Mouse (Mus musculus) spleen, adult 18-20 months (tissue): ENCODE data around the gene Unc13b.

Experiments used
- DNase-seq, 2 experiments: peaks; one replicate each; pipeline ENCODE4 v3.0.0; 2022; ENCODE audit warnings: mixed read lengths in 2 of 2

Gene Unc13b

DNA sequence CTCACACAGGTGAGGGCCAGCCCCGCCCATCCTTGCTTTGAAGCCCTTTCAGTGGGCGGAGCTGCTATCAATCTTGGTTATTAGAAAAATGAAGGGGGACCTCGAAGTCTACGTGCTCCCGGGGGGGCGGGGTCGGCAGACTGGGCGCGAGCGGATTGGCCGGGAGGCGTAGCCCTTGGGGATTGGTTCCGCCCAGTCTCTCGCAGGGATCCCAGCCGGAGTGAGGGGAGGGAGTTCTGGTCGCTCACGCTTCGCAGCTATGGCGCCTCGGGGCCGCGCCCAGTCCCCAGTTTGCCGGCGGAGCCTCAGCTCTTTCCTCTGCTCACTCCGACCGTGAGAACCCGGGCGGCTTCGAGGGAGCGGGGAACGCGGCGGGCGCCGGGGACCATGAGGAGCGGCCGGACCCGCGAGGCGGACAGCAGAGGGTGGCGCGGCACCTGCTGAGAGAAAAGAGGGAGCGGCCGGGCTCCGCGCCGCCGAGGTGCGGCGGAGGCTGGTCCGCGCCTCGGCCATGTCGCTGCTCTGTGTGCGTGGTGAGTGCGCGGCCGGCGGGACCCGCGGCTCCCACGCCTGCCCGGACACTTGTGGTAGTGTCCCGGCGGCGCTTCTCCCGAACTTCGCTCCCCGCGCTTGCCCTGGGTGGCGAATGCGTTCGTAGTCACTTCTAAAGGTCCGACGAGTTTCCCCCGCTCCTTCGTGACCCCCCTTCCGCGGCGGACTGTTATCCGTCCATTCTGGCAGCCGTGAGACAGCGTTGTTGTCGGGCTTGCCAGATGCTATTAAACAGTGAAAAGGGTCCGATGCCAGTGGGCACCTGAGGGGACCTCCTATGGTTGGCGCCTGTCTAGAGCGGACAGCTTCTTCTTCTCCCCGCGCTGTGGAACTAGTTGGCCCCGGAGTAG, at the start of gene Unc13b:
Gene Unc13b, plus strand, starts transcription at position 201 of the 902 bp plus-strand sequence.
- peak; percentile 79 to 83 for DNase-seq

DNA sequence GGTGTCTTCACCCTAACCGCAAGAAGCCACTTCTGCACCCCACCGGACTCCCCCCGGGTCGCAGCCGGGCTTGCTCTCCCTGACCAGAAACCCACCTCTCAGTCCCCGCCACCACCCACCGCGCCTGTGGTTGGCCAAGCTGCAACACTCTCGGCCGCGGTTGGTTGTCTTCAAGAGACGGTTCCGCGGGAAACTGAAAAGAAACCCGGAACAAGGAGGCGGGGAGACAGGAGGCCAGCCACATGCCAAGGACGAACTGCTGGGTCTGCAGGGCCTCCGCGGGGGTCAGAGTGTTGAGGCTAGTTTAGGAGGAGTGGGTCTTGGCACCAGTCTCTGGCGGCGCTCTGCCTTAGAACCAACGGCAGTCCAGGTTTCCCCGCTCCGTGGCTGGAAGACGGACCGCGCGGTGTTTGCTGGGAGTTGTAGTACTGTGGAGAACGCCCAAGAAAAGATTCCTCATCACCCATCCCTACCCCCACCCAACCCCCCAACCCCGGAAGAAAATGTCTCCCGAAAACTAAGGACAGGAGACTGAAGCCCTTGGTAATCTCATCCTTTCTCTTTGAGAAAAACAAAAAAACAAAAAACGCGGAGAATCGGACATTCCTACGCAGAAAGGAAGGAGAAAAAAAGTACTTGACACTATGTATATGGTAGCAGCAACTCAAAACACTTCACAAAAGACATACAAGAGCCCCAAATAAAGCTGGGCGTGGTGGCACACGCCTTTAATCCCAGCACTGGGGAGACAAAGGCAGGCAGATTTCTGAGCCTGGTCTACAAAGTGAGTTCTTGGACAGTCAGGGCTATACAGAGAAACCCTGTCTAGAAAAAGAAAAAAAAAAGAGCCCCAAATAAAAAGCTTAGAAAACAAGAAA, 48.4 kb upstream of the Unc13b start, which contains the start of gene Fancg:
Gene Fancg, minus strand, starts transcription at position 346 of the 878 bp plus-strand sequence.
- peak; percentile 70 to 82 for DNase-seq

DNA sequence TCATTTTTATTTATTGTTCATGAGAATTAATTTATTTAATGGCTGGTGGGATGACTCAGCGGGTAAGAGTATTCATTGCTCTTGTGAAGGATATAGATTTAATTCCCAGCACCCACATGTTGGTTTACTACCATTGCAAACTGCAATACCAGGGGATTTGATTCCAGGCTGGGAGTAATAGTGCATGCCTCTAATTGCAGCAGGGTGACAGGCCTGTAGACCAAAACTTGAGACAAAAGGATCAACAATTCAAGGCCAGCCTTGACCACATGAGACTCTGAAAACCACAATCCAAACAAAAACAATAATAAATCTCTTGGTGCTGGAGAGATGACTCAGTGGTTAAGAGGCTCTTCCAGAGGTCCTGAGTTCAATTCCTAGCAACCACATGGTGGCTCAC, 46.7 kb upstream of the Unc13b start:
- no peak for DNase-seq

DNA sequence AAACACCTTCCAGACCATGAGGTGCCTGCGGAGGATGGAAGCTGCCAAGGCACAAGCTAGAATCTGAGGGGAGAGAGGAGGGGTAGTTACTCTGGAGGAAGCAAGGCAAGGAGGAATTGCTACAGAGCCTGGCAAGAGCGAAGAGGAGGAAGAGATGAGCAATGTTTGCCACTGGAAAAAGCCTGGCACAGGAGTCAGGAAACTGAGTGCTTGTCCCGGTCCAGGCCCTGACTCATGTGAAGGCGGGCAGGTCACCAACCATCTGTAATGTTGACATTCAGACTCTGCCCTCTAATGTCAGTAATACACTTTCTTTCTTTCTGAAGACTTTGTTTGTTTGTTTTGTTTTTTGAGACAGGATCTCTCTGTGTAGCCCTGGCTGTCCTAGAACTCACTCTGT, 40.6 kb upstream of the Unc13b start:
- DNase-seq = no peak

DNA sequence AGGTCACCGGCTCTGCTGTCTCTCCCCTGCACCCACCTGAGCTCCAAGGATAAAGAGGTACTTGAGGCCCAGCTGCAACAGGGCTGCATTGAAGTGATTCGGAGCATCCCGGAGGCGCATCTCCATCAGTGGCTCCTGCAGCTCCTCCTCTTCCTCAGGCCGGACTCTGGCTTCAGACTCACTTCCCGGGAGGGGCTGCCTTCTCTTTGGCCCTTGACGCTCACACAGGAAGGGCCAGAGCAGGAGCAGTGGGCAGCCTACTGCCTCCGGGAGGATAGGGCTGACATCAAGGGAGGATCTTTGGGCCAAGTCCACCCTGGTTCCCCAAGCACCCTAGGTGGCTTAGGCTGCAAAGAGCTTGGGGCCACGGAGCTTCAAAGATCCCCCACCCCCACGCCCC, 39.6 kb upstream of the Unc13b start:
- no peak for DNase-seq

DNA sequence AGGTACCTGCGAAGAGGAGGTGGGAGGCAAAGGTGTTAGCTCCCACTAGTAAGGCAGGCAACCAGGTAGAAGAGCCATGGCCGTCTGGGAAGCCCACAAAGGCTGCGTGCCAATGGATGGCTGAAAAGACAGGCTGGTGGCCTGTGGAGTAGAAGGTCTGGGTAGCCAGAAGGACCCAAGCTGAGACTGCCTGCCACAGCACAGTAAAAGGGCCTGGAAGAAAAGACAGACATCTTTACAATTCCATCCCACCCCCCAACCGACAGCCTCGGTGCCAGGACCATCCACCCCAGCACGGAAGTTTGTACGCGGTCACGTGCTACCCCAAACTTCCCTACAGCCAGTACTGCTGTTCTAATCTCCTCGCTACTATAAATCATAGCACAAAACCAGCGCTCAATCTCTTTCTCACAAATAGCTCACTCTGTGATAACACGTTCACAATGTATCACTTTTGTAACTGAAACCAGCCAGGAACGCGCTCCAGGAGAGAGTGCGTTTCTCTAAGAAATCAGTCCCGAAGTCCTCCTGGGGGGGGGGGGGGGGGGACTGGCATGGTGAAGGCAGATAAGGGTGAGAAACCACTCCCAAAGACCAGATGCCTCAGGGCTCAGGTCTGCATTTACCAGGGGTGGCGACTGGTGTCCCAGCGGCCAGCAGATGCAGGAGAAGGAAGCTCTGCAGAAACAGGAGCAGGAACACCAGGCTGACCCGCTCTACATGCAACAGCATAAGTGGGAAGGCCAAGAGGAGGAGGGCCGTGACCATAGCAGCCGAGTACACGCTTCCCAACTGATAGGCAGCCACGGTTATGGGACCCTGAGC, 38.9 kb upstream of the Unc13b start:
- DNase-seq = no peak

DNA sequence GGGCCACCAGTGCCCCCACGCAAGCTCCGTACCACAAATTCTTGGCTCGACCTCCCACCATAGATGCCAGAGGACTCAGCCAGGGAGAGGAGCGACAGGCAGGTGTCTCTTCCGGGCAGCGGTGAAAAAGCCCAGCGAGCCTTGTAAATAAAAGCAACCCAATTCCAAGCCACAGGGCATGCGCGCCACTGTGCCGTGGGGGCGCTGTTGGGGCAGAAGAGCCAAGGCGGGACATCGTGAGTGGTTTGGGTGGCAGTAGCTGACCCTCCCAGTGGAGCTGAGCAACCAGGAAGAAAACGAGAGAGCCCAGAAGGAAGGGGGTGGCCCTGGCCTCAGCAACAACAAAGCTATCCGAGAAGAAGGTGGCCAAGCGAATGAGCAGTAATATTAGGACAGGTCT, 37.9 kb upstream of the Unc13b start:
- DNase-seq = no peak

DNA sequence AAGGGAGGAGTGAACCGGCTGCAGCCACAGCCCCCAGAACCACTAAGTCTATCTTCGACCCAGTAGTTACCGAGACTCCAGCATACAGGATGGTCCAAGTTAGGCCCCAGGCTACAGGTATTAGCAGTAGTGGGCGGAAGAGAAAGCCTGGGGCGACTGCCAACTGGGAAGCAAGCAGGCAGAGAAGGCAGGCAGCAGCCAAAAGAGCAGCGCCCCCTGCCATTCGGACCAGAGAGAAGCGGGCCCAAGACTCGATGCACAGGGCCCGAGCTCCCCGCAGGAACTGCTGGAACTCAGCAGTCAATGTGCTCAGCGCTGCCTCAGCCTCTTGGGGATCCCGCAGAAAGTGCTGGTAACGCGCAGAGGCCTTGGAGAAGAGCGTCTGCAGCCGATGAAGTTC, 37.4 kb upstream of the Unc13b start:
- no peak for DNase-seq

DNA sequence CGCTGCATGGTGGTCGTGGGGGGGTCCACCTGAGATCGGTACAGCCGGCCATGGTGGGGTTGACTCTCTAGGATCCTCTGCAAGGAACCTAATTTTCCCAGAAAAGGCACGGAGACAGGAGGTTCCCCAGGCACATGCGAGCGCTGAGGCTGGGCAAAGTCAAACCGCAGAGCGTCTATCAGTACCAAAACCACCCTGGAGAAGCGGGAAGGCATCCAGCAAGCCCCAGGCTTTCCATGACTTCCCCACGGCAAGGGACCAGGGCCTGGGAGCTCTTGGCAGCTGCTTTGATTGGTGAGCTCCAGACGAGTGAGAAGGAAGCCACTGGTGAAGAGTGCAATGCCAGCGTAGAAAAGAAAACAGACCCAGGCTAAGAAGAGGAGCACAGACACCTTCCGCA, 34.1 kb upstream of the Unc13b start:
- no peak for DNase-seq

DNA sequence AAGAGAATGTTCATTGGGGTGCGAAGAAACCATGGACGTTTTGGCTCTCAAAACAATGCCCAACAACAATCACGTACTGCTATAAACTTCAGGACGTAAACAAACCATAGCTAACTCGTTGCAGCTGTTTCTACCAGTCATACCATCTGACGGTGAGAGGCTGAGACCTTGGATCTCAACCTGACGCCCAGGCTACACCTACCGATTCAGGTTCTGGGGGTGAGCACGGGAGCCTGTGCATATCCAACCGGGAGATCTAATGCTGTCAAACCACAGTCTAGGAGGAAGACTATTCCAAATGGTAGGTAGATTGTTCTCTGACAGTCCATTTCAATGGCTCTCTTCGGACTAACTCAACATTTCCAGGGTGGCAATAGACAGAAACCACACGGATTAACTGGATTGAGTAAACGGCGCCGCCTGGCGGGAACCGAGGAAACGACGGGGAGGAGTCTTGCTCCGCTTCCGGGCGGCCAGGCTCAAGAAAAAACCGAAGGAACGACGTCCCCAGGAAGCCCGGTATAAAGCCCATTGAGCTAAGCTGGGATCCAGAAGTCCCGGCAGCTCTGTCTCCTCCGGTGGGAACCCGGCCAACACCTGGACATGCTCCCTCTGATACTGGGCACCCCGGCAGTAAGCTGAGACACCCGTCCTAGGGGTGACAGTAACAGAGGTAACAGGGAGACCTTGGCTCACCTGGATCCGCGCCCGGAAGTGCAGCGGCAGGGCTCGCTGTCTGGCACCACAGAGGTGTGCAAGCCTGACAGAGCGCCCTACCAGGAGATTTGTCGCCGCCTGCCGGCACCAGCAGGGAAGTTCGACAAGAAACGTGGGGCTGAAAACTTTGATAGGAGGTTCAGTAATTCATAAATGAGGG, 33.4 kb upstream of the Unc13b start, which contains the start of gene Pigo:
Gene Pigo, minus strand, starts transcription at position 736 of the 877 bp plus-strand sequence.
- DNase-seq = peak; percentile 81 to 87

DNA sequence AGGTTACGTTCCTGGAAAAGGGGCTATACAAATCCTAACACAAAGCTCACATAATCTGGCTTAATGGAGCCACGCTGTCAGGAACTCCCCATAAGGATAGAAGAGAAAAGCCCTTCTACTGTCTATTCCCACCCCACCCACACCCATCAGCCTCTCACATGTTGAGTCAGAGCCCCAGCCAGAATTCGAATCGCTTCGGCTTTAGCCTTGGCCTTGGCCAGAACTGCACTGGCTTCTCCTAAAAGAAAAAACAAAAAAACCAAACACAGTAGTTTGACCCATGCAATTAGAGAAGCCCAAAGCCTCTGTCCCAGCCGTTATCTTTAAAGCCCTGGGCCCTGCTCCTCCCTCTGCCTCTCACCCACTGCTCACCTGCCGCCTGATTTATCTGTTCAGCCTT, 29.6 kb upstream of the Unc13b start:
- DNase-seq = no peak

DNA sequence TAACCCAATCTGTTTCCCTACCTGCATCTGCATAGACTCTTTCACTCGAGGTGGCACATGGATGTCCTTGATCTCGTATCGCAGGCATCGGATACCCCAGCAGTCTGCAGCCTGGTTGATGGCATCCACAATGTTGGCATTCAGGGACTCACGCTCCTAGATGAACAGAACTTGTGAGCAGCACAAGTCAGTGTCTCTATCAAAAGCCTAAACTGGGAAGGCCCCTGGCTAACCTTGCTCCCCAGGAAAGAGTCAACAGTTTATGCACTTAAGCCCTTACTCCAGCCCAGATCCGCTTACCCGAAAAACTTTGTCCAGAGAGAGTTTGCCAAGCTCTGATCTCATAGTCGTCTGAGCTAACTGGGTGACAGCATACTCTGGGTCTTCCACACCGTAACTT, 29.0 kb upstream of the Unc13b start:
- DNase-seq = no peak

DNA sequence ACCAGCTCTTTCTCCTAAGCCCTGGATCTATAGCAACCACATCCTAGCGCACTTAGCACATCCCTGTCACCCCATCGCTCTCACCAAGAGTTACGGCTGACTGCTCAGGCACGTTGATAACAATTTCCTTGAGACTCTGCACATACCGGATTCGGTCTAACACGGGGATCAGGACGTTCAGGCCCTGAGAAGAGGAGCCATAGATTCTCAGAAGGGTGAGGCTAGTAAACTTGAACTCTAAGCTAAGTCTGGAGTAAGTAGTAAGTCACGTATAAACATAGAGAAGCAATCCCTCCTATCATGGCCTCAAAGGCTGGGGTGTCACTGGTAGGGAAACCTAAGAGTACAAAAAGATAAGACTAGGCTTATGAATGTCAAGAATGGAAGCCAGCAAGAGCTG, 28.4 kb upstream of the Unc13b start:
- no peak for DNase-seq

DNA sequence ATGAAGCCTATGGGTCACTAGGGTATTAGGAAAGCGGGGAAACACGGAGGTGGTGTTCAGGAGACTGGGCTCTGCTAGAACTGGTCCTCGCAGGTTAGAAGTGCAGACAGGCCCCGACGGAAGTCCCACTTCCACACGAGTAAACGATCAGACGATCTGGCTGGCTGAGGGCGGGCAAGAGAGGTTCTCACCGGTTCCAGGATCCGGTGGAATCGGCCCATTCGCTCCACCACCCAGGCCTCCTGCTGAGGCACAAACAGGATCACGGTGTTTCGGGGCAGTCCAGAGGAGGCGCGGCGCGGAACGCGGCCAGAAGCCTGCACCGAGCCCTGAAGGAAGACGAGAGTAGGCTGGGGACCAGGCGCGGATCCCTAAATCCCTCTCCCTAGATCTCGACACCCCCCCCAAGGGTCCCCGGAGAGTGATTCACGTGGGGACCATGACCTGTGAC, 27.9 kb upstream of the Unc13b start:
- no peak for DNase-seq

DNA sequence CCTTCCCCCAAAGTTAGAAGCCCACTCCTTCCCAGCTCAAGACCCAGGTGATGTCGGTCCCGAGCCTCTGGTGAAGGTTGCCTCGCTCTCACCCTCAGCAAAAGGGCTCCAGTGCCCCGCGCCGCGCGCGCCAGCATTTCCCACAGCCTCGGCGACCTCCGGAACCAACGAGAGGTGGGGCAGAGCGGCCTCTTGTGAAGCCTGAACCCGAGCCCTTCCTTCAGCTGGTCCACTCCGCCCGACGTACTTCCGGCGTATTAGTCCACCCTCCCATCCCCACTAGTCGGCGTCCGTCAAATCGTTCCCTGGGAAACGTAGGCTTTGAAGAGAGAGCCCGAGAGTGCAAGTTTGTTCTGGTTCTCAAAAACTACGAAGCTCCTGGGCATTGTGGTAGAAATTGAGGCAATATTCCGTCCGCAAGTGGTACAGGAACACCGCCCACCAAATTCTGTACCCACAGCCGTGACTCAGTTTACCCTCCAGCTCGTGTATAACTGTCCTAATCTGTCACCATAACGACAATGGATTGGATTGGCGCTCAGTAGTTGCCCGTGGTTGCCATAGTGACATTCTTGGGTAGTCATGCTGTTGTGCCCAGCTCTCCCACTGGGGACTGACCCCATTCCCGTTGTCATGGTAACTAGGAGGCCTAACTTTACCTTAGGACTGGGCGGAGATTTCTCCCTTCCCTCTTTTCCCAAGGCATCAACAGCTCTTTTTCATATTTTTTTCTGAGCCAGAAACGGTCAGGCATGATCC, 27.3 kb upstream of the Unc13b start, which contains the start of gene Stoml2:
Gene Stoml2, minus strand, starts transcription at position 474 of the 759 bp plus-strand sequence.
- peak; percentile 75 to 85 for DNase-seq

DNA sequence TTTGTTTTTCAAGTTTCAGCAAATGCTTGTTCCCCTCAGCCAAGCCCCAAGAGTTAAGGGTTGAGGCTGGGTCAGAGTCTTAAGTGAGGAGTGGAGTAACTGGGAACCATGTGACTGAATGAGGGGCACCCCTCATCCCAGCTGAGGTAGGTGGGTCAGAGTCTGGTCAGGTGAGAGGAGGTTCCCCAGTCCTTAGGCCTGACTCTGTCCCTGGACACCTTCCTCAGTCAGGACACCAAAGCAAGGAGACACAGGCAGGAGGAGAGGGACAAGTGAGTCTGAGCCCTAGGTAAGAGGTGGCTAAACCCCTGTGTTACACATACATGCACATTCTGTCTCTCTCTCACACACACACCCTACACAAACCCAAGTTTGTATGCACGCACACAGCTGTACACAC, 26.3 kb upstream of the Unc13b start:
- no peak for DNase-seq

DNA sequence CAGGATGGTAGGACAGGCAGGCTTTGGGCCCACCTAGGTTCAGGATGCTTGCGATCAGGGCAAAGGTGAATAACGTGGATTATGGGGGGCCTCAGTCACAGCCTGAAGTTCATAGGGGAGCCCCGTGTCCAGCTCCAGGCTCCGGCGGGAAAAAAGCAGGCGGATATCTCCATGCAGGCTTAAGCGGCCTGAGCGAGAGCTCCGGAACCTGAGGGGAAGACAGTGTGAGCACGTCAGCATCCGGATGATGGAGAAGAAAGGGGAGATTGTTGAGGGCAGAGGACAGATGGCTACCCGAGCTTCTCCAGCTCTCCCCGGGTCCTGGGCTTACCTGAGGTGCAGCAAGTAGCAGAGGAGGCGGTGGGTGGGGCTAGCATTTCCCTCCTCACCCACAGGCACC, 25.3 kb upstream of the Unc13b start:
- no peak for DNase-seq

DNA sequence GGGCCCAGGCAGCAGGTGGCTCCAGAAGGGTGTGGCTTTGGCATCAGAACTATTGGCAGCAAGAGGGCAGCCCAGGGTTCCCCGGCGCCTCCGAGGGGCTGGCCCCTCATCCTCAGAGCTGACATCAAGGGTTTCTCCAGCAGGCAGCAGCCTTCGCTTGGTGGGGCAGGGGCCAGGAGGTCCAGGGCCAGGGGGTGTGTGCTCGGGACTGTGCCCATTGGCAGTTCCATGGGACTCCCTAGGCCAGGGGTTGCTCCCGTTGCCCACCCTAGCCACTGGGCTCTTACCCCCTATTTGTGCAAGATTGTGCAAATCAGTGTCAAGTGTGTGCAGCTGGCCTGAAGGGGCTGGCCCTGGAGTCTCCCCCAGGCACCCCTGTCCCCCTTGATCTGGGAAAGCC, 22.9 kb upstream of the Unc13b start:
- no peak for DNase-seq

DNA sequence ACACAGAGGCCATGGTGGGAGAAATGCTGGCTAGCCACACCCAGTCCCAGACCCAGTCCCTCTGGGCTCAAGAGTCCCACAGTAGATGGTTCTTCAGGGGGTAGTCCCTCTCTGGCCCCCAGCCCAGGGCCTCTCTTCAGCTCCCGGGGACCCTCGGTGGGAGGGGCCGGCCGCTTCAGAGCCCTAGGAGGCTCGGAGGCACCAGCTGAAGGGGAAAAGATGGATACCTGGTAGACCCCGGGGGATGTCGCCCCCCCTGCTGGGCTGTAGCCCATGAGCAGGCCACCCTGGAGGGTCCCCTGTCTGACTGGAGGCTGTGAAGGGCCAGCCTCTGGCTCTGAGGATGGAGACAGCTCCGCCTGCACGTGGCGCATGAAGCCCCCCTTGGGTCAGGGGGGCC, 22.4 kb upstream of the Unc13b start:
- DNase-seq = no peak

DNA sequence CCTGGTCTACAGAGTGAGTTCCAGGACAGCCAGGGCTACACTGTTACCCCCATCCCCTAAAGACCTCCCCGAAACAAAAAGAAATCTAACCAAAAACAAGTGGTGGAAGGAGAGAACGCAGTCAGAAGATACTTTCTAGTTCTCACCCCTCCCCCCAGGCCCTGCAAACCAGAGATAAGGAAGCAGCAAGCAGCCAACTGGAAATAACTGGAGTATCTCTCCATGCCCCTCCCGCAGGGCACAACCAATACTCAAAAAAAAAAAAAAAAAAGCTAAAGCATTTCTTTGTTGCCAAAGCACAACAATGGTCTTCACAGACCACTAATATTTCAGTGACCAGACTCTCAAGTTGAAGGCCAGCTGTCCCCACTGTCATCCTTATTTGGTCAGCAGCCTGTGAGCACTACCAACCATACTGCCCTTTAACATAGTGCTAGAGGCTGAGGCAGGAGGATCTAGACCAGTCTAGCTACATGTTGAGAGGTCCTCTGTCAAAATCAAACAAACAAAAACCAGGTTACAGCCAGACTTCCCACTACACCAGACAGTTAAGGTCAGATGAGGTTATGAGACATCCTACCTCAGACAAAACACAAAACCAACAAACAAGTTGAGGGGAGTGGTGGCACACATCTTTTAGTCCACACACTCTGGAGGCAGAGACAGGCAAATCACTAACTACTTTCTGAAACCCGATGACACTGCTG, 20.7 kb upstream of the Unc13b start:
- no peak for DNase-seq
